Mouse (Mus musculus) gastrocnemius, adult 8-10 months (tissue): Measurements from ENCODE around the gene Flot2. TPM values are rescaled to one million over a fixed set of nuclear protein-coding genes. Genes with fewer than 3 reads are reported as not detected.
"Not testable (repeated sequence)": the region's sequence is repeated elsewhere in the genome, so short reads cannot be mapped to it uniquely, and the experiment has no call there.

Experiments
- DNase-seq, 2 experiments: peaks; one replicate each; pipeline ENCODE4 v3.0.0; 2022; ENCODE audit warnings: low spot score in 2 of 2
- total RNA-seq, 4 experiments: library from RNA; stranded (reverse); gene quantifications; 2 replicates each; pipeline ENCODE4 v1.2.4; 2022

Gene Flot2
- 10 to 100 TPM; 43.7 to 49.7 (median 48.6) TPM for total RNA-seq

DNA sequence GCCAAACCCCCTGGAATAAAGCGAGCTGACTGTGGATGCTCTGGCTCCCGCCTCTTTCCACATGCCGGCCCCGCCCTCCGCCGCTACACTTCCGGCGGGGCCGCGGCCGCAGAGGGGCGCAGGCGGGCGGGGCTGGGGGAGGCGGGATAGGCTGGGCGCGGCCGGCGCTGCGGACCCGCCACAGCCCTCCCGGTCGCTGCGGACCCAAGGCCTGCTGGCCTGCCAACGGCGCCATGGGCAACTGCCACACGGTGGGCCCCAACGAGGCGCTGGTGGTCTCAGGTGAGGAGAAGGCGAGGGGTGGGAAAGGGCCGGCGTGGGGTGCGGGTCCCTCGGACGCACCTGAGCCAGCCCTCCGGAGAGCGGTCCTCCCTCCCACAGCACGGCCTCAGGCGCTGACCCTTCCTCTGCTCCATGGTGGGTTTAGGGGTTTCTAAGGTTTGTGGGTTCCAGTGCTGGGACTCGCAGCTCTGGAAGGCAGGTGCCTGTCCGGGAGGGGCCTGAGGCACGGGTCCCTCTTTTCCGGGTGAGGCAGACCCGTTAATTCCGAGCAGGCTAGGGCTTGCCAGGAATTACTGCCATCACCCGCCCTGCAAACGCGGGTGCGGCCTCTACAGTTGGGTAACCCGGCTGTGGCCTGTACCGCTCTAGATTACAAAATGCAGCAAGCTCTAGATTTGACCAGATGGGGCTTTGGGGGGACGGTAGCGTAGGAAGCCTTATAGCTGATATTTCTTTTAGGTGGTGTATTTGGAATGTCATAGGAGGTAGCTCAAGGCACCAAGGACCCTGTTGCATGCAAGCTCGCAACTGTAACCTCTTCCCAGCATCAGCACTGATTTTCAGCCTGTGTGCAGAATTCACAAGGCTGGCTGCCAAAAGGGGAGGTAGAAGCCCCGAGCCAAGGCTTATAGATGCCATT lies at the start of gene Flot2:
Gene Flot2 (plus strand): TSS at position 101 of the 922 bp plus-strand sequence.
- peak; percentile 29 to 36 for DNase-seq

DNA sequence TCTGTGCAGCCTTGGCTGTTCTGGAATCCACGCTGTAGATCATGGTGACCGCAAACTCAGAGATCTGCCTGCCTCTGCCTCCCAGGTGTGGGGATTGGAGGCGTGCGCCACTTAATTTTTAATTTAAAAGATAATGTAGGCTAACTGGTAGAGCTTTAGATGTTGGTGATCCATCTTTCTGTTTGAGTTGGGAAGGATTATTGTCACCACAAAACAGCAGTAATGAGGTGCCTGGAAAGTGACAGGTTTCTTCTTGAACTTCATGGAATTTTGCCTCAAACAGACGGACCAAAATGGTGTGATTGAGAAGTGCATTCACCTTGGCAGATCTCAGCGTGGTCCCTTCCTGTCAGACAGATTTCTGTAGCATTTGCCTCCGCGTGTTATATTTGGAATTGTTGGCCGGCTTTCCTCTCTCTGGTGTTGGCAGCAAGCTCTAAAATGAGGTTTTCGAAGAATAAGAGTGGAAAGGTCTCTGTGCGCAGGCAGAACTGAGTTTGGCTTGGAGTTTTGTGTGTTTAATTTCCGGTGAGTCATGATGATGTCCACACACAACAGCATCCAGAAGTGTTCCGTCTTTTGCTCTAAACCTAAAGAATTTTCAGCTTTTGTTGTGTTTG lies 48.5 kb upstream of the Flot2 start:
- DNase-seq = no peak

DNA sequence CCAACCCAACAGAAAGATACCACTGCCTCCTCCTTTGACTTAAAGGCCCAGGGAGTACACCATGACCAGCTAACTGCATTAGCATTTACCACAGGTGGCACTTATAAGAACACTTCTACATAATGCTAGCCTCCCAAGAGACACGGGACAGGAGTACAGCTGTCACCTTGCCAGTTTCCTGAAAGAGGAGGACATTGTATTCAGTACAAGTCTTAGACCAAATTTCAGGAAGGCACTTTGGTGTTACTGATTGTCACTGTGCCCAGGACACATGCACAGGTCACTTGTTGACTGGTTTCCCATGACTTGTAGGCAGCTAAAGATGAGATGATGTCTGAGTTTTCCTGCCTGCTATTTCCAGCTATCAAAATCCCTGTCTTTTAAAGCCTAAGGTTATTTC lies 42.2 kb upstream of the Flot2 start:
- no peak for DNase-seq

DNA sequence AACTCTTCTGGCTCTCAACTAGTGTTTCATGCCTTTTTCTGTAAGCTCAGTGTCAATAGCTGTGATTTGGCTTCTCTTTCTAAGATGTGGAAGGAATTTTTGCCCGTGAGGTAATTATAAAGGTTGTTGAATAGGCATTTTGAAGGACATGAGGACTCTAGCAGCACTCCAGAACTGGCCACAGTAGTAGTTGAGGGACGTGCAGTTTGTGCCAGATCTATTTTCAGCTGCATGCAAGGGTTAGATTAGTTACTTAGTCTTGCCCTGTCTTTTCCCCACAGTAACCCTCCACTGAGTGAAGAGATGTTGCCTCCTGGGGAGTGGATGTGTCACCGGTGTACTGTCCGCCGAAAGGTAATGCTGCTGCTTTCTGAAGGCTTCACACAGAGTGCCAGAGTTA lies 31.3 kb upstream of the Flot2 start:
- DNase-seq = no peak

DNA sequence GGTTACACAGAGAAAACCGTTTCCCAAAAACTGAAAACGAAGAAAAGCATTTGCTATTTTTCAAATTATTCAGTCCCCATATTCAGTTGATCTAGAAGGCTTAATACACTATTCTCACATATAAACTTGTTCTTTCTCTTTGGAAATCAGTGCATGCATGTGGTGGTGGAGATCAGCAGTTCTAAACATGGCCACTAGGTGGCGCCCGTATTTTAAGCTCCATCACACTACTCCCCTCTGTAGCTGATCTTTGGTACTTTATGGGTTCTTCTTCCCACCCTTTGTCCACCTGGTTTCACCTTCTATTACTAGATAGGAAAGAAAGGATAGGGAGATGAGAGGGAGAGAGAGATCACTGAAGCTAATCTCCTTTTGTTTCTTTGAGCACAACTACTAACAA lies 18.1 kb upstream of the Flot2 start:
- DNase-seq = peak; percentile 46 to 57

DNA sequence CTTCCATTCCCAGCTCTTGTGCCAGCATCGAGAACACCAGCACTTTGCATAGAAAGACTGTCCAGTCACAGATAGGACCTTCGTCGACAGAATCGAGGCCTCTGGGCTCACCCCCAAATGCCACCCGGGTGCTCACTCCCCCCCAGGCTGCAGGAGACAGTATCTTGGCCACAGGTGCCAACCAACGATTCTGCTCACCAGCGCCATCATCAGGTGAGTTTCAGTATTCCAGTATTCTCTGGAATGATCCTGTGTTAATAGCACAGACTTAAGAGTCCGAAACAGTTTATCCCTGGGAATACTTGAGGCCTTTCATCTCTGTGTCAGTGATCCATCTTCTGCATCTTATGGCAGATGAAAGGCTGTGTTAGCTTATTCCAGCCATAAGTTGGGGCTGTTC lies 14.1 kb upstream of the Flot2 start:
- no peak for DNase-seq

DNA sequence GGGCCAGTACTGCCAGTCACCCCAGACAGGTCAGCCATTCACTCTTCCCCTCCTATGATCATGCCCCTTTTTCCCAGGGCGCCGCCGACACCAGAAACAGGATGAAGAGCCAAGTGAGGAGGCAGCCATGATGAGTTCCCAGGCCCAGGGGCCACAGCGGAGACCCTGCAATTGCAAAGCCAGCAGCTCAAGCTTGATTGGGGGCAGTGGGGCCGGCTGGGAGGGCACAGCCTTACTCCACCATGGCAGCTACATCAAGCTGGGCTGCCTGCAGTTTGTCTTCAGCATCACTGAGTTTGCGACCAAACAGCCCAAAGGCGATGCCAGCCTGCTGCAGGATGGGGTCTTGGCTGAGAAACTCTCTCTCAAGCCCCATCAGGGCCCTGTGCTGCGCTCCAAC lies 8.5 kb upstream of the Flot2 start:
- DNase-seq = no peak

DNA sequence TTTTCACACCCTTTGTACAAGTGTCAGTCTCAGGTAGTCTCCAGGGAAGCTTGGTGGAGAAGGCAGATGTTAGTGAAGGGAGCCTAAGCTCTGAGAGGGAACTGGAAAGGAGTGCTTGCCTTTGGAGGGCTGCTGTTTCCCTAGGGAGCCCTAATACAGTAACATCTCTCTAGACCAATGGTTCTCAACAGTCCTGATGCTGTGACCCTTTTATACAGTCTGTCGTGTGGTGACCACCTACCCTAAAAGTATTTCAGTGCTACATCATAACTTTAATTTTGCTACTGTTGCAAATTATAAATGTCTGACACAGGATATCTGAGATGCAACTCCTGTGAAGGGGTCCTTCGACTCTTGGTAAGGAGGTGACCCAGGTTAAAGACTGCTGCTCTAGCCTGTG lies 7.1 kb upstream of the Flot2 start:
- no peak for DNase-seq

DNA sequence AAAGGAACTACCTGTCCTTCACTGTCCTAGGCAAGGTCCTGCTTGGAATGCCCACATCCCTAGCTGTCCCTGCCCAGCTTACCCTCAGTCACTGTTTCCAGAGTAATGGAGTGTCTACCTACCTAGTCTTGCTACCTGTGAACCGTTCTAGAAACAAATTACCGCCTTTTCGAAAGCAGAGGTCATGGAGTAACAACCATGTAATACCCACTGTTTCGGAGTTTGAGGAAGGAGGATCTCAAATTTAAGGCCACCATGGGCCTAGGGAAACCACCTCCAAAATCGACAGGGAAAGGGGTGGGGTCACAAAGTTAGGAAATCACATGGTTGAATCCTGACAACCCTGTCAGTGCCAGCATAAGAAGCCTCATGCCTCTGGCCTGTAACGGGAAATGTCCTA lies 6.3 kb upstream of the Flot2 start:
- no peak for DNase-seq

DNA sequence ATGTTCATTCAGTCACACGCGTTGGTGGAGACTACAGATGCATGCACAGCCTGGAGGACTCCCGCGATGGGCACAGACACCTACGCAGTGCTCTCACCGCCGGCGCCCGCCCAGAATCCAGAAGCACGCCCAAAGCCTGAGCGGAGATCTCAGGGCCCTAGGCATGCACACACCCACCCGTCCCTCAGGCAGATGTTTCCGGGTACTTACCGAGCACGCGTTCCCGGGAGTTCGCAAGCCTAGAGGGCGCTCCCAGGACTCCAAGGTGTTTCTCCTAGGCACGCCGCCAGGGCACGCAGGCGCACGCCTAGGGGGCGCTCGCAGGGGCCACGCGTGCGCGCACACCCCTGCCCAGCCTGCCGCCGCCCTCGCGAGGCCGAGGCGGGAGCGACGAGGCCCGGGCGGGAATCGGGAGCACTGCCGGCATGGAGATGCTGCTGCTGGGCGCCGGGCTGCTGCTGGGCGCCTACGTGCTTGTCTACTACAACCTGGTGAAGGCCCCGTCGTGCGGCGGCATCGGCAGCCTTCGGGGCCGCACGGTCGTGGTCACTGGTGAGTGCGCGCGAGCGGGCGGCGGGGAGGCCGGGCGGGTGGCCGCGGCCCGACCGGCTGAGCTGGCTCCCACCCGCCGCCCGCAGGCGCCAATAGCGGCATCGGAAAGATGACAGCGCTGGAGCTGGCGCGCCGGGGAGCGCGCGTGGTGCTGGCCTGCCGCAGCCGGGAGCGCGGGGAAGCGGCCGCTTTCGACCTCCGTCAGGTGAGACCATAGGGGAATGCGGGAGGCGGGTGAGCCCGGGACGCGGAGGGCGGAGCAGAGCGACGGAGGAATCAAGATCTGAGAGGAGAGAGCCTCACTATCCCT lies 5.6 kb upstream of the Flot2 start, which contains the start of gene Dhrs13:
Gene Dhrs13 (plus strand): TSS at position 334 of the 862 bp plus-strand sequence.
- DNase-seq = peak; percentile 84 to 85

DNA sequence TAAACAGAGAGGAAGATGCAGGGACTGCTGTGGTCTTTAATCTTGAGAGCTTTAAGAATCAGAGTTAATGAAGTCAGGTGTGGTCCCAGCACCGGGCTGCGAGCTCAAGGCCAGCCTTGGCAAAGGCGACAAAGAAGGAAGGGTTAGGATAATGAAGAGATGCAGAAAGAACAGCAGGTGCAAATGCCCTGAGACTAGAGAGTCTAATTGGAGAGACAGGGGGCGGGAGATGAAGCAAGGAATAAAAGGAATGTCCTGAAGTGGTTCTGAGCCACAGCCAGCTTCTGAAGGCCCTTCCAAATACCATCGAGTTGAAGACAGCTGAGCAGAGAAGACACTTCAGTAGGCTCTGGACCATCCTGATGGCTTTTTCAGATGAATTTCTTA lies 4.9 kb upstream of the Flot2 start:
- DNase-seq = no peak

DNA sequence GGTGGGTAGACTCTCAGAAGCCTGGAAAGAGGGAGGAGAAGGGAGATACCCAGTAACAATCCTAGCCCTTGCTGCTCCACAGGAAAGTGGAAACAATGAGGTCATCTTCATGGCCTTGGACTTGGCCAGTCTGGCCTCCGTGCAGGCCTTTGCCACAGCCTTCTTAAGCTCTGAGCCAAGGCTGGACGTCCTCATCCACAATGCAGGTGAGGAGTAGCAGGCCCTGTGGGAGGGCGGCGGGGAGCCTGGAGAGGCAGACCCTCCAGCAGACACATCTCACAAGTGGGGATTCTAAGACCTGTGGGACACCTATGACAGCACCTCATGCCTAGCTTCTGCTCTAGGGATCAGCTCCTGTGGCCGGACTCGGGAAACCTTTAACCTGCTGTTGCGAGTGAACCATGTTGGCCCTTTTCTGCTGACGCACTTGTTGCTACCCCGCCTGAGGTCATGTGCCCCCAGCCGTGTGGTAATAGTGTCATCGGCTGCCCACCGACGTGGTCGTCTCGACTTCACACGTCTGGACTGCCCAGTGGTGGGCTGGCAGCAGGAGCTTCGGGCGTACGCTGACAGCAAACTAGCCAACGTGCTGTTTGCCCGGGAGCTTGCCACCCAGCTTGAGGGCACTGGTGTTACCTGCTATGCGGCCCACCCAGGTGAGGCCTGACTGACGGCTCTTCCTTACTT lies 3.7 kb upstream of the Flot2 start:
- no peak for DNase-seq

DNA sequence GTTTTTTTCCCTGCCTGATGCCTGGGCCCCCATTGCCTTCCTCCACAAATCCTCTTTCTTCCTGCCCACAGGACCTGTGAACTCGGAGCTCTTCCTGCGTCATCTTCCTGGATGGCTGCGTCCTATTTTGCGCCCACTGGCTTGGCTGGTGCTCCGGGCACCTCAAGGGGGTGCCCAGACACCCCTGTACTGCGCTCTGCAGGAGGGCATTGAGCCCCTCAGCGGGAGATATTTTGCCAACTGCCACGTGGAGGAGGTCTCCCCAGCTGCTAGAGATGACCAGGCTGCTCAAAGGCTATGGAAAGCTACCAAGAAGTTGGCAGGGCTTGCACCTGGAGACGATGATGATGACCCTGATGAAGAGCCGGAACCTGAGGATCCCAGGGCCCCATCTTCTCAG lies 940 bp upstream of the Flot2 start:
- DNase-seq = no peak

DNA sequence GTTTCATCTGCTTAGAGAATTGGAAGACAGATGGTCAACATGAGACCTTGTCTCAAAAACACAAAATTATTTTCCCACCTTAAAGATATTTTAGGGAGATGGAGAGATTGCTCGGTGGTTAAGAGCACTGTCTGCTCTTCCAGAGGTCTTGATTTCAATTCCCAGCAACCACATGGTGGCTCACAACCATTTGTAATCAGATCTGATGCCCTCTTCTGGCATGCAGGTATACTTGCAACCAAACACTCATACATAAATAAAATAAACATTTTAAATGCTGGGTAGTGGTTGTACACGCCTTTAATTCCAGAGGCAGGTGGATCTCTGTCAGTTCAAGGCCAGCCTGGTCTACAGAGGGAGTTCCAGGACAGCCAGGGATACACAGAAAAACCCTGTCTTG lies 3.1 kb downstream of the Flot2 start:
- DNase-seq = no peak

DNA sequence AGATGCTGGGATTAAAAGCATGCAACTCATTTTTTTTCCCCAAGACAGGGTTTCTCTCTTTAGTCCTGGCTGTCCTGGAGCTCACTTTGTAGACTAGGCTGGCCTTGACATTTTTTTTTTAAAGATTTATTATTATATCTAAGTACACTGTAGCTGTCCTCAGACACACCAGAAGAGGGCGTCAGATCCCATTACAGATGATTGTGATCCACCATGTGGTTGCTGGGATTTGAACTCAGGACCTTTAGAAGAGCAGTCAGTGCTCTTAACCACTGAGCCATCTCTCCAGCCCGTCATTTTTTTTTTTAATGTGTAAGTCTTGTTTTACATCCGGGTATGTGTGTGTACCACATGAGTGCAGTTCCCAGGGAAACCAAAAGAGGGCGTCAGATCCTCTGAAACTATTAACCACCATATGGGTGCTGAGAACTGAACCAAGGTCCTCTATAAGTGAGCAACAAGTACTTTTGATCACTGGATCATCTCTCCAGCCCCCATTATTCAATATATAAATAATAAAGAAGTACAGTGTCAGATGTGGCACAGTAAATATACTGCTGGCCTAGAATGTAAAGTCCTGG lies 4.6 kb downstream of the Flot2 start:
- not testable (repeated sequence) for DNase-seq

DNA sequence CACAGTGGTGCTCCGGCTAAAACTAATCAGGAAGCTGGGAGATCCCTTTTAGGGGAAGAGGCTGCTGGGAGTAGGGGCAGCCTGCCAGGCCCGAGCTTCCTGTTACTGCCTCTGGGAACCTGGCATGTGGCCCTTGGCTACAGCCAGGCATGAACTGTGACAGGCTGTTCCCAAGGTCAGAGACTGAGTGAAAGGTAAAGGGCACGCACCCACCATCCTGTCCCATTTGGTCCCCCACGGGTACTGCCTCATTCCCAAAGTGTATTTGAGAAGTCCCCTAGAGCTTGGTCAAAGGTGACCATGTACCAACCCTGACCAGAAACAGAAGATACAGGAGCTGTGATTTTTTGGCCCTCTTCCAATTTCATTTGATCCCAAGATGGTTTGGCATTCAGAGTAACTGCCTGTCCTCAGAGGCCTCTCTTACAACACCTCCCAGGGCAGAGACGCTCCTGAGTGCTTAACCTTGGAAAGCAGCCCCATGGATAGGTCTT lies 7.1 kb downstream of the Flot2 start:
- DNase-seq = peak; percentile 89 to 94

DNA sequence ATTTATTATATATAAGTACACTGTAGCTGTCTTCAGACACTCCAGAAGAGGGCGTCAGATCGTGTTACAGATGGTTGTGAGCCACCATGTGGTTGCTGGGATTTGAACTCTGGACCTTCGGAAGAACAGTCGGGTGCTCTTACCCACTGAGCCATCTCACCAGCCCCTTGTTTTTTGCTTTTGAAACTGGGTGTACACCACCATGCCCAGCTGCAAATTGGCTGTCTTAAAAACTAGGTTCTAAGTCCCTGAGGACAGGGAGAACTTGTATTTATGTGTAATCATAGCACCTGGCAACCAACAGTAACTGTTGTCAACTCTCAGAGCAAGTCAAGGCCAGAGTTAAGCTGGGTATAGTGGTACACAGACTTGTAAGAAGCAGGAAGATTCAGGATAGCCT lies 10.9 kb downstream of the Flot2 start:
- not testable (repeated sequence) for DNase-seq

DNA sequence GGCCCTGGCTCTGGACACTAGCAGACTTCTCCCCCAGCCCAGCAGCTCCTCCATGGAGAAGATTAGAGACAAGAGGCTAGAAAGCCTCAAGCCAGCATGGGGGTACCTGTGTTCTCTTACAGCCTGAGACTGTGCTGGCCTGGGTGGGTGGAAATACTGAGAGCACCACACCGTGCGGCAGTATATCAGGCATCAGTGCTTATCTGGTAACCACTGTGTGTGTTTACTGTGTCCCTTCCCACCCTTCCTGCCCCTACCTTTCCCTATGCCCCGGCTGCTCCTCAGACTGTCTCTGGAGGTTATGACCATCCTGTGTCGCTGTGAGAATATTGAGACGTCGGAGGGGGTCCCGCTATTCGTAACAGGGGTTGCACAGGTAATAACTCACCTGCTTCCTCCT lies 15.3 kb downstream of the Flot2 start:
- DNase-seq = no peak

DNA sequence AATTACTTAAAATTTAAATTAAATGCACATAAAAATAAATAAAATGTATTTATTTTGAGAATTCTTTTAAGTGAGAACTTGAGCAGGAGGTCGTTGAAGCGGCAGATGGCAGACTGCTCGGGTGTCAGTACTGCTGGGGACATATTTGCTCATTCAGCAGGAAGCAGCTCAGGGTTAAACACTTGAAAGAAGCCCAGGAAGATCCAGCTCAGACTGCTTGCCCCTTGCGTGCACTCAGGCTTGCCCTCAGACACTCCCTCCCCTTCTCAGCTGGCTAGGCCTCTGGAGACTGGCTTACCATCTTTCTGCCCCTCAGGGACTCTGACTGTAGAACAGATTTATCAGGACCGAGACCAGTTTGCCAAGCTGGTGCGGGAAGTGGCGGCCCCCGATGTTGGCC lies 19.2 kb downstream of the Flot2 start:
- no peak for DNase-seq

DNA sequence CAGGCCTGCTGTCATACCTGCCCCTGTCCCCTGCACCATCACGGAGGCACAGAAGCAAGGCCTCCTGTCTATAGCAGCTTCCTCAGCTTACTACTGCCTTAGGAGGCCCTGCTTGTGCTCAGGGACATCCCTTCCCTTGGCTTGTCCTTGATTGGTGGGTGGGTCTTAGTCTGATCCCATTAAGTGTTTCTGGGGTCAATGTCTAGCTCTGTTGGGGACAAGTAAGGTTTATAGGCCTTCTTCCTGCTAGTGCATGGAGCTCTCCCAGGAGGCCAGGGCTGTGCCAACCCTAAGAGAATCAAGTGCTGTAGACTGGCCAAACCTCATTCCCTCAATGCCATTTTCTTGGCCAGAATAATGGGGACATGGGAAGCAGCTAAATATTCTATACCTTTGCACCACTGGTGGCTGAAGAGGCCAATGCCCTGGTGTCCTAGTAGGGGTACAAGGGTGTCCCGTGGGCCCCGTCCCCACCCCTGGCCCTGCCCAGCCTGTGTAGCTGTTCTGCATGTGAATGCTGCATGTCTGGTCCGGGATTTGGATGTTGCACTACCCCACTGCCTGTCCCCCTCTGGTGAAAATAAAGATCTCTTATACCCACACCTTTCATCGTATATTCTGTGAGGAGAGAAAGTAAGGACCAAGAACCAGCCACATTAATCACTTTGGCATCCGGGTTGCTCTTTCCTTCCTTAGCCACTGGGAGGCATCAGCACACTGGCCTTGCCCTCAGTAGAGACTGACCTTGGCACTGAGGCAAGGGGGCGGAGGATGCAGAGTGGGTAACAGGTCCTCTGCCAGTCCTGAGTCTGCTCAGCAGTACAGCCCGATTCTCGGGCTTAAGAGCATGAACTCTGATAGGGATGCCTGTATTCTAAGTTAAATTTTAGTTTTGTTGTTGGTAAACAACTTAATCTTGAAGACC lies 22.4 kb downstream of the Flot2 start:
- peak; percentile 50 to 77 for DNase-seq
